Mouse (Mus musculus): Measurements from ENCODE around the gene 4933415F23Rik.

The 4933415F23Rik gene

DNA sequence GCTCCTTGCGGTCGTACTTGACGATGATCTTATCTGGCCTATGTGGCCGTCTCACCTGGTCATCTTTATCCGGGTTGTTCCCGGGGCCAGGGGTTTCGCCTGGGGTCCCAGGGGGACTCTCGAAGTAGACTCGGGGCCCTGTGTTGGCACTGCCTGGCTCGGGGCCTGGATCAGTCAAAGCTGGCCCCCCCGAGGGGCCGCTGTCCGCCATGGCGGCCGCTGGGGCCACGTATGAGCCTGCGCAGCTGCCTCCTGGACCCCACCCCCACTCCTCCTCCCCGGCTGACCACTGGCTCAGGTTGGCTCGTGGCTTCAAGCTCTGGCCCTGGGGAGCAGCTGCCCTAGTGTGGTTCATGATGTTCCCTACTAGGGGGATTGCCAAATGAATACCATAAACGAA lies at the start of gene 4933415F23Rik:
4933415F23Rik (minus strand) TSS at position 233 of the 400 bp plus-strand sequence.
- no peak for DNase-seq

DNA sequence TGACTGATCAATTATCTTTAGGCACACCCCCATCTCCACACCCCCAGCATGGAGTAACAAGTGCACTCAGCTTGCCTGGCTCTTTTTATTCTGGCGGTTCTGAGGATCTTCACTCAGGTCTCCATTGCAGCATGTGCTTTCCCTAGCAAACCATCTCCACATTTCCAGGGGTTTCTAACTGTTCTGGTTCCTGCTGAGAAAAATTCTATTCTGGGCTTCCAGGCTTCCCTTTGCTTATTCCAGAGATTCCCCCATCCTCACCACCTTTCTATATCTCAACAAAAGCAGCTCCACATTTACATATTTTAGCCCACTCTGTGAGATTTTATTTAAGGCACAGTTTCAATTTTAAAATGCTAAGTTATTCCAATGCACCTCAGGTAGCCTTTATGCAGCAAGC lies 49.7 kb upstream of the 4933415F23Rik start:
- no peak for DNase-seq

DNA sequence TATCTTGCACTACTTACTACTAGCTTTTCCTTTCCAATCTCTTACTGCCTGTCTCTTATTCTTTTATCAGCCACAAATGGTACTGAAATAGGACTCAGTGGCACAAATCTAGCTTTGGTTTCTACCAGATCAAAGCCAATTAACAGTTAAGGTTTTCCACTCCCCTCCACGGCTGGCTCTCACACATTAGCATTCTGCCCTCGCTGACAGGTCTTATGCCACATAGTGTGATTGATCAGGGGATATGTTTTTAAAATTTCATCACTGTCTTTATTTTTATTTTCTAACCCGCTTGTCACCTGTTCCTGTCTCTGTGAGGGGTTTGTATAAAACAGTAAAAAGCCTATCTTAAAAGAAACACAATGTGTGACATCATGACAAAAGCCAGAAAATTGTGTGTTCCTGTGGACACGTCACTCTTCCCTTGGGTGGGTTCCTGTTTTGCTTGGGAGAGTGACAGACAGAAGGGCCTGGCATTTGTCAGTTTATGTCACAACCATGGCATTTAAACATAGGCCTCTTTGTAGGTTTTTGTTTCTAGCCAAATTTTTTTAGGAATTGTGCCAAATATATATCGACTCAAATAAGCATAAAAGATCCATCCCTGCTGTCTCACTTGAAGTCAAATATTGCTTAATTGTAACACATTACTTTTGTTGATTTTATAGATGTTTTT lies 44.3 kb upstream of the 4933415F23Rik start:
- DNase-seq = no peak

DNA sequence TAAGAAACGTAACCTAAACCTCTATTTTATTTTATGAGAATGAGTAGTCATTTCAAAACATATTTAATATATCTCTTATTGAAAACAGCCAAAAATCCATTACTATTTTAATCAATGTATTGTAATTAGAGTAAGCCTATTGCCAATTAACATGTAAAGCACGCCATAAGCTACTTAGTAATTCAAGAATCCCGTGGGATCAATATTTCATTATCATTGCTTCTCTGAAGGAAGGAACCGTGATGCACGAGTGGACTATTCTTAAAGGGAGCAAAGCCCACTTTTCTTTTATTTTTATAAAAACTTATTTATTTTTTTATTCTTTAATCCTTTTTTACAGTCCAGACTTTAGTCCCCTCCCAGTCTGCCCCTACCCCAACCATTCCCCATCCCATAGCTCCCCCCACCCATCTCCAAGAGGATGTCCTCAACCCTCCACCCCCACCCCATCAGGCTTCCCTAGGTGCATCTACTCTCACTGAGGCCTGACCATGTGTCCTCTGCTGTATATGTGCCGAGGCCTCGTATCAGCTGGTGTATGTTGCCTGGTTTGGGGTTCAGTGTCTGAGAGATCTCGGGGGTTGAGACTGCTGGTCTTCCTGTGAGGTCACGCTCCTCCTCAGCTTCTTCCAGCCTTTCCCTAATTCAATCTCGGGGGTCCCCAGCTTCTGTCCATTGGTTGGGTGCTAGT lies 39.2 kb upstream of the 4933415F23Rik start:
- no peak for DNase-seq

DNA sequence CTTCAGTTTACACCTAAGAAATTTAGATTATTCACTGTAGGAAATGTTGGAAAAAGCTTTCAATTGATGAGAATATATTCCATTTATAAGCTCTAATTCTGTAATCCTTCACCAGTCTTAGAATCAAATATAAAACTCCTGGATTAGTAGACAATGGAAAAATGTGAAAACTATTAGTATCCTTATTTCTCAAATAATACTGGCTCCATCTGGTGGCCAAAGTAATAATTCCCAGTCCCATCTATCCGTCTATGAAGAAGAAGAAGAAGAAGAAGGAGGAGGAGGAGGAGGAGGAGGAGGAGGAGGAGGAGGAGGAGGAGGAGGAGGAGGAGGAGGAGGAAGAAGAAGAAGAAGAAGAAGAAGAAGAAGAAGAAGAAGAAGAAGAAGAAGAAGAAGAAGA lies 38.5 kb upstream of the 4933415F23Rik start:
- DNase-seq = peak; percentile 60

DNA sequence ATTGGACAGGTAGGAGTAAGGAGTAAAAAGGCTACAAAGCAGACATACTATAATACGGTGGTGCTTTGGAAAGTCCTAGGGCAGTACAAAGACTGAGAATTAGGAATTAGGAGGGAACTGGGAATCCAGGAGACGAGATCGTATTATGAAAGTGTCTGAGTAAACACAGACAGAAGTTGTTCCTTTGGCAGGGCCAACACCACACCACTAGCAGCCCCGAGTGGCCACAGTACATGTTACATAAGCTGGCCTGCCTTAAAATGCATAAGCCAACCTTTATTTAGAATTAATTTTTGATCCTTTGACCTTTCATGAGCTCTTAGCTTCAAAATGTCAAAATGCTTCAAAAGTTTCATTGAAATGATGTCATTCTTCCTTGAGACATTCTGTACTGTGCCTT lies 18.8 kb upstream of the 4933415F23Rik start:
- no peak for DNase-seq

DNA sequence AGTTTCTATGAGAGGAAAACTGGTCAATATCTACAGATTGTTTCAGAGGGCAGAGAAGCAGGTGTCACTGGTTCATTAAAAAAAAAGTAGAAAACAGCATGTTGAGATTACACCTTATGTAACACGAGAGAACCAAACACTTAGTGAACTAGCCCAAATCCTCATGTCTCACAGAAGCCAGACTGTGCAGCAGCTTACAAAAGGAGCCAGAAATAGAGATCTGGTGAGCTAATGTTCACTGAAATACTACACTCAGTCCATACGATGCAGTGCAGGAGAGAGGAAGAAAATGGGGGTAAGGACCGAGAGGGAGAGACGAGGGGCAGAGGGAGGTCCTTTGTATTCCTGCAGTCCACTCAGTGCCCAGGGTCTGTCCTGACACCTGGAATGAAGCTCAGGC lies 17.4 kb upstream of the 4933415F23Rik start:
- DNase-seq = no peak

DNA sequence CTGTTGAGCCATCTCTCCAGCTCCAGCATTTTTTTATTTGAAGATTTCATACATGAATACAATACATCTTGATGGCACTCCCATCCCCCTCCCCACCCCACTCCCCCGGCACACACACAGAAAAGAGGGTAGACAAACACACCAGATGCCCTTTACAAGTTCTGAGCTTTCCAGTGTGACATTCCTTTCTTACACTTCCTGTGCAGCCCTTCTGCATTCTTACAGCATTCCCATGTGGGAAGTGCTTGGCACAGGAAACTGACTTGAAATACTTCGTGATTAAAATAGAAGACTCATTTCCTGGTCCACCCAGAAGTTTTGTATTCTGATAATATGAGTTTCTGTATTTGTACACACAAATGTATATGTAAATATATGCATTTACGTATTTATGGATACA lies 15.4 kb upstream of the 4933415F23Rik start:
- no peak for DNase-seq

DNA sequence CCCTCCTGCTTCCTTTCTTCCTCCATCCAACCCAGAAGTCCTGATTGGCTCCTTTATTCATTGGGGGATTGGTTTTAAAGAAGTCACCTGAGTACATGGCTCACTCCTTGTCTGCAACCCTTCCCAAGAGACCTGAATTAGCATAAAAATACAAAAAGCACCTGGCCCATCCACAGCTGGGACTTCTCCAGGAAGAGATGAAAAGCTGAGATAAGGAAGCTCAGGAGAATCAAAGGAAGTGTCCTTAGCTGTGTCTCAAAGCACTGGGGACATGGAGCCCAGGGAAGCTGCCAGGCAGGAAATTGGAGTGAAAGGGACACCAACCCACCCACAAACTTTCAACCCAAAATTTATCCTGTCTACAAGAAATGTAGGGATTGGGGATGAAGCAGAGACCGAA lies 7.1 kb upstream of the 4933415F23Rik start:
- DNase-seq = no peak

DNA sequence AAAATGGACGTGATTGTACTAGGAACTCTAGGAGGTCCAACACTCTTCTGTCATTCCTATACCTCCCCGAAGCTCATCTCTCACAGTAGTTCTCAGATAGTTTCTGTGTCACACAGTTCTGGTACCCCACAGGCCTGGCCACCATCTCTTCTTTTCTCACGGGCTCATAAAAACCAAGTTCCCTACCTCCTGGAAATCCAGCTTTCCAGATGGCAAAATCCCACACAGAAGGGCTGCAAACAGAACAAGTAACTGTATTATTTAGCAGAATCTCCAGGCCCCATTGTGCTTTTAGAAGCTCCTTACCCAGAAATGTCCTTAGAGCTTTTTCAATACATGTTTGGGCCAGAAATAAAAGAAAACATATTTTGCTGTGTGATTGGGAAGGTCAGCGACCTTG lies 828 bp upstream of the 4933415F23Rik start:
- no peak for DNase-seq

DNA sequence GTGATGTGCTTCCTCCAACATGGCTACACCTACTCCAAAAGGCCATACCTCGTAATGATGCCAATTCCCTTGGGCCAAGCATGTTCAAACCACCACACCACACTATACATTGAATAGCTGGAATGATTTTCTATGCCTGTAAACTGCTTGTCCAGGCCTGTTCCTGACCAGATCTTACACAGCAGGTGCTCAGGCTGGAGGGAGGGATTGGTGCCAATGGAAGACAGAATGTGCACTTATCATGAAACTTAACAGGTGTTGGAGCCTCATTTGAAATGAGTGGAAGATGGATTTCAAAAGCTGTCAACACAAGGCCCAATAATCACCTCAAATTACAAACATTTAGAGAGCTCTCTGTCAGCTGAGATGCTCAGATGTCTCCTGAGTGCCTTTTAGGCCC lies 2.3 kb downstream of the 4933415F23Rik start:
- DNase-seq = no peak

DNA sequence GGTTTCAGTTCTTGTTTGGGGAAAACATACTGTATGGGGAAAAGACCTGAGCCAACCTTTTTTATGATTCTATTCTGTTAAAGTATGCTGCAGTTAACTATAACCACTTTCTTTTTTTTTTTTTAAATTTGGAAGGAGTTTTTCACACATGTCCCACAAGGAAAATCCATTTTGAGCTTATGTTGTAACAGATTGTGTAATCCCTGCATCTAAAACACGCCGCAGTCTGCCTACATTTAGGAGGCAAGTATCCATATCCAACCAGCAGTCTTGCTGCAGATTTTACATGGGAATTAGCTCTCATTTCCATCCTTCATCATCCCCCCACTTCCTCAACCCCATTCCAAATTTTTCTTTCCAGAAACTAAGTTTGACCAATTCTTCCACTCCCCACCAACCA lies 3.6 kb downstream of the 4933415F23Rik start:
- DNase-seq = no peak

DNA sequence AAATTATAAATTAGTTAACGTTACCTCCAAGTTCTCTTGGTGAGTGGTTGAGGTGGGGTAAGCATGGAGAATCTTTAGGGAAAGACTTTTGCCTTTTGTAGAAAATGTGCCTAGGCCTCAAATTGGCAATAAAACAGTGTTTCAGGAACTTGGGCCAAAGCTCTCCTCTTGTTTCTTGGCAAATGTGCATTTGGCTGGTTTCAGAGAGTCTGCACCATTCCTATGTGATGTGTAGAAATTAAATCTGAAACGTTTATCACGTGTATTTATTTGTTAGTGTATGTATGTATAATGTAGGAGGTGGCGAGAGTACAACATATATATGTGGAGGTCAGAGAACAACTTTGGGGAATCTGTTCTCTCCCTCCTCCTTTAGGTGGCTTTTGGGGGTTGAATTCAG lies 4.1 kb downstream of the 4933415F23Rik start:
- DNase-seq = no peak

DNA sequence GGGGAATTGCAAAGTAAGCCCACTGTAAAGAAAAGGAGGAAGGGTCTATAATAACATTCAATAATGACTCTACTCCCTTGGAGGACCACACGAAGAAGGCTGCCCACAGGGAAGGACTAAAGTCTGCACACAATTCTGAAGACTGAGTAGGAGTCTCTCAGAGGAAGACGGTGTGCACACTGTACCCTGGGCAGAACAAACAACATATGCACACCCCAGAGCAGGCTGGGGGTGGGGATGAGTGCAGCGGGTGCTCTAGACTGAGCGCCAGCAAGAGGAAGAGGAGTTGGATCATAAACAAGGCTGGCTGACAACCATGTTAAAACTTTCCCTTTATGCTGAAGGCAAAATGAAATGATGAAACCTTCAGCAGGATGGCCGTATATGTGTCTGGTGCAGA lies 34.3 kb downstream of the 4933415F23Rik start:
- DNase-seq = no peak

DNA sequence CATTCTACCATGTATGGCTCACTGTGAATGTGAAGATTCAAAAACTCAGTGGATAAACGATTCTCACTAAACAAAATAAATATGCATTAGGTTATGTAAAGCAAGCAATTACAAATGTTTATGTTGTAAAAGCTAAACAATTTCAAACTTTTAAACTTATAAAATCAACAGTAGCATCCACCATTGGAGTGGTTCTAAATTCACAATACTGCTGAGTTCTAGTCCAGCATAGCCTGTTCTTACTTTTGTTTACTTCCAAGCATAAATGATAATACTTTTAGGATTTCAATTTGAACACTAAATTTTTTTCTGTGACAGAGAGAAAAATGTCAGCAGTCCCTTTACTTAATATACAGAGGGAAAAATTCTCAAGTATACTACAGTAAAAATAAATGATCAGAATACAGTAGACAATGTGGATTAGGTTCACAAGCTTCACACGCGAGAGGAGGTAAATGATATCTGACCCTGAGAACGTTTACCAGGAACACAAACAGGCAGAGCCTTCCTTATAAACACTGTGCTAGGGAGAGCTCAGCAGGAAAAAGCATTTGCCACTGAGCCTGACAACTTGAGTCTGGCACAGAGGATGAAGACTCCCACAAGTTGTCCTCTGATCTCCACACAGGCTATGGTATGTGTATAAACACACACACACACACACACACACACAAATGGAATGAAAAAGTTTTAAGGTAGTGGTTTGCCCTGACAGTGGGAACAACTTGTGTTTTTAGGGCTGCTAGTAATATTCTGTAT lies 37.2 kb downstream of the 4933415F23Rik start:
- no peak for DNase-seq

DNA sequence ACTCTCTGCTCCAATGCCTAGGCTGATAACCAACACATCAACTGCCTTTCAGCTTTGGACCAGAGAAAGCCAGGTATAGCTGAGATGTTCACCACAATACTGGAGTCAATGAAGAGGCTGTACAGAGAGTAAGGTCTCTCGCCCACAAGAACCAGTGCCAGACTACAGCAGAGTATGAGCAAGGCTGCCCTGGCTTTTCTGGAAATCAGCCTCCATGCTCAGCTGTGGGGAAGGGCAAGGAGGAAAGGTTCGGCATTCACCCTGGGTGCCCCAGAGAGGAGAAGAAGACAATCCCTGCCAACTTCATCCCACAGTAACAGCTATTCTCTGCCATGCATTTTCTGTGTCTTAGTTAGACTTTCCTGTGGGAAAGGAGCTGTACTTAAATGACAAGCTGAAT lies 38.1 kb downstream of the 4933415F23Rik start:
- DNase-seq = no peak

DNA sequence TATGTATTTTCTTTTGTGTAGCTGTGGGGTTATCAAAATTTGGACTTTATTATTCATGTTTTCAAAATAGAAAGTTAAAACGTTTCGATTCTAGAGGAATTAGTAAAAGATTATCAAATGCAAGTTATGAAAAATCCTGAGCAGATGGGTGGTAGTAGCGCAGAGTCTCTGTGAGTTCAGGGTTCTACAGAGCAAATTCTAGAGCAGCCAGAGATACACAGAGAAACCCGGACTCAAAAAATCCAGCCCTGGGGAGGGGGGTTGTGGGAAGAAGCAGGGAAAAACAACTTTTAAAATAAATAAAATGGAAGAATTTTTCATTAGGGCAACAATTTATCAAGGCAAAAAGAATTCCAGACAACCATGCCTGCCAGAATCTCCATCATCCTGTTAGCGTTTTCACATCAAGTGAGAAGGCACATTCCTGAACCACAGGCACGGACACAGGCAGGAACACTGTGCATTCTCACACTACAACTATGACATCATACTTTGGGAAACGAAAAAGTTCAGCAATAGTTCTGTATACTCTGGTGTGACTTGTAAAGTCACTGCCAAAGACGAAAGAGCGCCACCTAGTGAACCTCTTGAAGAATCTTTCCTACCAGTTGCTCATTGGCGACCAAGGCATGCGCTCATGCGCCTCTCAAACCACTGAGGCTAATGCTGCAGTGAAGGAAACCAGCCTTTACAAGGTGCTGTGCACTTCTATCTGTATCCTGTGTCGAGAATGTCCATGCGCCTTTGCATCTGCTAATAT lies 40.3 kb downstream of the 4933415F23Rik start:
- DNase-seq = peak; percentile 87

DNA sequence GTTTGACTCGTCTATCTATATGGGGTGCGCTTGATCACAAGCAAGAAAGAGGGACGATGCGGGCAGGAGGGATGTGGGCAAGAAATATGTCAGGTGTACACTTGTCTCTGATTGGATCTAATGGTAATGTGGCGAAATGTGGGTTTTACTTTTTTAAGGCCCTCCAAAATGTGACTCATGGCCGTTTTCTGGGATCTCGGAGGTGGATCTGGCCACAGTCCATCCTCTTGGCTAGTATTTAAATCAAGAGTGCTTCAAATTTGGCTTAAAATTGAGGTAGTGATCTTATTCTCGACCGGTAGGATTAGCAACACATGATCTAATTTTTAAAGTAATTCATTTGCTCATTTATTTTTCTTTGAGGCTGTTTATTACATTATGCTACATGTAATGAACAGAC lies 42.0 kb downstream of the 4933415F23Rik start:
- DNase-seq = no peak

All from retina, postnatal 1 day (tissue).